In the genomic region with DNA sequence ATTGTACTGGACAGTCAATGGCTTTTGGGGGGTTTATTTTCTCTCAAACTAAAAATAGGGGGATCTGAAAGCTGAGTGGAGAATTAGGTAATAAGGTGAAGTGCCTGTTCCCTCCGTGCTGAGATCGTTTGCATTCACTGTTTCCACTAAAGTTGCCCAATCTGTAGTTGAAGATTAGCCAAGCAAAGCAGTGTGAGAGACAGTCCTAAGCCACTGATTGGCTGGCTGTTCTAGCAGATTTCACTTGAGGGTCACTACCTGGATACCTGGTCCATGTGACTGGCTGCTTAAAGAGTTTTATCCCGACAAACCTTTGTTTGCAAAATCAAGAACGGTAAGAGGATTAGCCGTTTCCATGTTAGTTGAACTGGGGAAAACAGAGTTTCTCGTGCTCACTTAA, we compare ENCODE assay signal across 12 mouse cellular contexts. TPM values are rescaled to one million over a fixed set of nuclear protein-coding genes. Genes with fewer than 3 reads are reported as not detected.
DNase-seq lines count a peak whose midpoint lies in the region; ATAC-seq and TF ChIP-seq lines count a peak whose summit lies in the region.
"Had no signal": no experiment of that assay in that cellular context is flagged by ENCODE, and none has a peak within 500 bp of the region (broad histone marks: within the 10 kb centered on the region; RNA-seq: fewer than 3 reads in every experiment).

No protein-coding gene starts in this region.

- no peak overlapping the region for H3K4me3 ChIP-seq in intestine, embryonic 15.5 days (replicated peaks)
- no peak overlapping the region for H3K4me3 ChIP-seq in forebrain, embryonic 10.5 days
- H3K4me3 ChIP-seq: erythroblast, embryonic 14.5 days; hindbrain, embryonic 15.5 days had no signal

- POLR2A ChIA-PET in Patski (lab: Charles Lee) = interaction anchor here (0.5 to 0.7 kb wide), 2 partner anchors 24 to 46 kb away, joined by 3 read pairs; no protein-coding TSS in a partner anchor

- peak; percentile 66 for DNase-seq in Patski (ENCODE audit: low read depth, low spot score)
- peak; percentile 76 for DNase-seq in large intestine, adult 2 months (ENCODE audit: low read depth, low spot score)
- no peak for DNase-seq in forebrain, embryonic 10.5 days (ENCODE audit: extremely low spot score, low spot score)
- no peak for DNase-seq in ovary, postnatal 36 days (ENCODE audit: low spot score)
- DNase-seq: cerebellum, postnatal 10 days; heart, adult 11 months had no signal

- no peak overlapping the region for H3K9ac ChIP-seq in intestine, embryonic 15.5 days
- H3K9ac ChIP-seq: hindbrain, embryonic 15.5 days had no signal

- 0 out of 2 replicates have a peak, but pooled peaks cover 3% of the 10 kb centered on the region for H3K4me1 ChIP-seq in intestine, embryonic 15.5 days (replicated peaks)
- H3K4me1 ChIP-seq in forebrain, embryonic 10.5 days = peaks cover 8% of the 10 kb centered on the region; the same call in 1 of the 2 replicates
- H3K4me1 ChIP-seq: hindbrain, embryonic 15.5 days had no signal

- no peaks in the 10 kb centered on the region for H3K9me3 ChIP-seq in intestine, embryonic 15.5 days
- H3K9me3 ChIP-seq in forebrain, embryonic 10.5 days = no peaks in the 10 kb centered on the region
- H3K9me3 ChIP-seq: hindbrain, embryonic 15.5 days had no signal

- CTCF ChIA-PET in Patski (lab: Charles Lee) = interaction anchor here (2.0 kb wide), 1 partner anchor 33 kb away, joined by 5 read pairs; no protein-coding TSS in a partner anchor

- WGBS in intestine, embryonic 15.5 days = 56% methylated on average over 6 of the region's 6 CpGs
- 21% methylated on average over 6 of the region's 6 CpGs for WGBS in large intestine, adult 2 months
- 41% methylated on average over 6 of the region's 6 CpGs for WGBS in forebrain, embryonic 10.5 days

- H3K27me3 ChIP-seq in Patski = no peaks in the 10 kb centered on the region
- no peaks in the 10 kb centered on the region for H3K27me3 ChIP-seq in intestine, embryonic 15.5 days (replicated peaks)
- H3K27me3 ChIP-seq in forebrain, embryonic 10.5 days (ENCODE audit: poor library complexity, severe bottlenecking) = no peaks in the 10 kb centered on the region
- H3K27me3 ChIP-seq: hindbrain, embryonic 15.5 days had no signal

- peak overlapping the region; percentile 68 for H3K27ac ChIP-seq in intestine, embryonic 15.5 days
- no peak overlapping the region for H3K27ac ChIP-seq in forebrain, embryonic 10.5 days
- H3K27ac ChIP-seq: hindbrain, embryonic 15.5 days had no signal

- peak overlapping the region; percentile 42 for H3K4me2 ChIP-seq in intestine, embryonic 15.5 days (replicated peaks)
- H3K4me2 ChIP-seq: hindbrain, embryonic 15.5 days had no signal

- in situ Hi-C loops in Patski (cut with MboI; ENCODE audit: low pct_unique_long_range_greater_than_20kb) = no loop called here

- H3K36me3 ChIP-seq in intestine, embryonic 15.5 days = no peaks in the 10 kb centered on the region
- H3K36me3 ChIP-seq in forebrain, embryonic 10.5 days (replicated peaks) = no peaks in the 10 kb centered on the region
- H3K36me3 ChIP-seq: hindbrain, embryonic 15.5 days had no signal

- TF ChIP-seq CTCF in Patski (IDR thresholded peaks at IDR 0.05) = no peak

- peak; percentile 65 for ATAC-seq in Patski
- peak; percentile 94 for ATAC-seq in intestine, embryonic 15.5 days
- ATAC-seq in megakaryocyte, adult 5-6 weeks (ENCODE audit: poor library complexity, severe bottlenecking) = peak; percentile 44; the same call in 1 of the 2 replicates
- ATAC-seq in activated CD4-positive, CD25-positive, alpha-beta regulatory T cell, adult 4 months = no peak
- ATAC-seq: midbrain, embryonic 16.5 days had no signal

RNA-seq across cellular contexts. Expression of a gene that starts 58.7 kb away (rescaled TPM):
- 33.4 TPM for polyA plus RNA-seq in Patski (2021)
- 129 and 133 TPM in 2 replicates for polyA plus RNA-seq in intestine, embryonic 15.5 days (2015; fragmentation: Nextera tagmentation; extraction: Ambion mirVana)
- polyA plus RNA-seq in large intestine, adult 2 months (2012; rRNA removed) = 80.2 and 216 TPM in 2 replicates
- total RNA-seq in megakaryocyte, adult 5-6 weeks (2015) = 27.2 and 30.2 TPM in 2 replicates
- total RNA-seq in megakaryocyte, adult 5-6 weeks (2017) = 13.3 and 21.3 TPM in 2 replicates
- polyA plus RNA-seq in forebrain, embryonic 10.5 days (2016; fragmentation: Nextera tagmentation; extraction: Ambion mirVana) = 3.1 and 3.4 TPM in 2 replicates
- polyA plus RNA-seq in activated CD4-positive, CD25-positive, alpha-beta regulatory T cell, adult 4 months (2017; shearing (Covaris generic)) = 1 to 10 TPM in 1 of 2 experiments, under 1 TPM in 1; 0.42 to 1.2 TPM

Comparison
In these comparisons a context has a peak if more than half of its experiments do, and no peak if none do; other contexts are left out.
1. DNase-seq: peak in Patski (single experiment) and large intestine, adult 2 months (single experiment); none in forebrain, embryonic 10.5 days (single experiment) and ovary, postnatal 36 days (single experiment).